Mouse (Mus musculus) gastrocnemius, adult 18-20 months (tissue): Measurements from ENCODE around the gene Spdye4b. TPM values are rescaled to one million over a fixed set of nuclear protein-coding genes. Genes with fewer than 3 reads are reported as not detected.
A peak's percentile ranks its signal among the peaks of the same experiment; 100 is the strongest.
"Not testable (repeated sequence)": the region's sequence is repeated elsewhere in the genome, so short reads cannot be mapped to it uniquely, and the experiment has no call there.

Experiments
- DNase-seq: peaks from one replicate; pipeline ENCODE4 v3.0.0; 2021; ENCODE audit warnings: low spot score
- long read RNA-seq, 2 experiments: library from polyadenylated mRNA; stranded (forward); transcript quantifications; one replicate each; pipeline ENCODE4 v2.0.0; 2021
- total RNA-seq, 2 experiments: library from RNA; stranded (reverse); gene quantifications; 2 replicates each; pipeline ENCODE4 v1.2.3; 2021

The Spdye4b gene
- not detected for total RNA-seq
- long read RNA-seq, experiment 1: 0 reads
- long read RNA-seq, experiment 2: 0 reads

- peak; percentile 94 for DNase-seq
Observed at GRCm38 (mm10) chr5:143180255-143181076, at the start of gene Spdye4b, which contains the start of gene Rbak. Gene Spdye4b (plus strand): TSS chr5:143181017. Gene Rbak (minus strand): TSS chr5:143180775.

DNA sequence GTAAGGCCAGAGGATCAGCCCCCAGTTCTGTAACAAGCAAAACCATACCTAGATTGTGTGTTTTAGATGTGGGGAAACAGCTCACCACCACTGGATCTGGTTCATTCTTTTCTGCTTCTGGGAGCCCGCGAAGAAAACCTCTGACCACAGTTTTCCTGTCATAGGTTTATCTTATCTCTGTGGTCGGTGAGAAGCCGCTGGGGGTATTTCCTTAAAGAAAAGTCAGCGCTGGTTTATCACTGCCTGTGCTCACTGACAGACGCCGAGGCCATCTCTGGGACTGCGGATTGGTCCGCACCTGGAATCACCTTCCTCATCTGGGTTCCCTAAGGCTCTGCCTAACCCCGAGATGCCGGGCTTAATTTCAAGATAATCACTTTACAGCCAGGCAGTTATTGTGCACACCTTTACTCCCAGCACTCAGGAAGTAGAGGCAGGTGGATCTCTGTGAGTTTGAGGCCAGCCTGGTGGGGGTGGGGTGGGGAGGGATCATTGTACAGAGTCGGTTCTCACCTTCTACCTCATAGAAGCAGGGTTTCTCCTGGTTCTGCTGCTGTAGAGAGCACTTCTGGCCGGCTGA lies 47.8 kb upstream of the Spdye4b start:
- no peak for DNase-seq

DNA sequence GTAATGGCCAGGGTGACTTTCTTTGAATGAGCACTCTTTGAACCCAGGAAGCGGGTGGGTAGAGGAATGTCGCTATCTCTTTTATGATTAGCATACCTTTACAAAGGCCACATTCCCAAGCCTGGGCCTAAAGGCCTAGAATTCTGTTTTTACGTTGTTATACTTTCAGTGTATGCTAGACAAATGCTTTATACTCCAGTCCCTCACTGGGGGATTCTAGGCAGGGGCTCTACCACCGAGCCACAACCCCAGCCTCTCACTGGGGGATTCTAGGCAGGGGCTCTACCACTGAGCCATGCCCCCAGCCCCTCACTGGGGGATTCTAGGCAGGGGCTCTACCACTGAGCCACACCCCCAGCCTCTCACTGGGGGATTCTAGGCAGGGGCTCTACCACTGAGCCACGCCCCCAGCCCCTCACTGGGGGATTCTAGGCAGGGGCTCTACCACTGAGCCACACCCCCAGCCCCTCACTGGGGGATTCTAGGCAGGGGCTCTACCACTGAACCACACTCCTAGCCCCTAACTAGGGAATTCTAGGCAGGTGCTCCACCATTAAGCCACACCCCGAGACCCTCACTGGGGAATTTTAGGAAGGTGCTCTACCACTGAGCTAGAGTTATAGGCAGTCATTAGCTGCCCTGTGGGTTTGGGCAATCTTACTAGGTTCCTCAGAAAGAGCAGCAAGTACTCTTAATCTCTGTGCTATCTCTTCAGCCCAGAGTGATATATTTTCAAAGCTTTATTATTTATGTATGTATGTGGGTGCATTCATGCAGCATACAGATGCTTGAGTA lies 46.4 kb upstream of the Spdye4b start:
- not testable (repeated sequence) for DNase-seq

GRCm38 (mm10) chr5:143135042-143135441 lies 45.8 kb upstream of the Spdye4b start:
- no peak for DNase-seq

DNA sequence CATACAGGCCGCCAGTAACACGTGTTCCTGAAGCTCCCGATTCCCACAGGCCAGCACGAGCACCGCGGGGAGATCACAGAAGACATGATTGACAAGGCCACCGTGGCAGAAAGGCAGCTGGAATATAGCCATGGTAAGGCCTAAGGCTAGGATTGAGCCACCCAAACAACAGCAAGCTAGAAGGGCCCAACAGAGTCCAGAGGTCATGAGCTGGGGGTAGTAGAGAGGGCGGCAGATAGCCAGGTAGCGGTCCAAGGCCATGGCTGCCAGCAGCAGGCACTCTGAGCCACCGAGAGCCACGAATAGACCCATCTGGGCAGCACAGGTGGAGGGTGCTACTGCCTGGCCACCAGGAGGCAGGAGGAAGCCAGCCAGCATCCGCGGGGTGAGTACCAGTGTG lies 43.2 kb upstream of the Spdye4b start:
- DNase-seq: no peak

DNA sequence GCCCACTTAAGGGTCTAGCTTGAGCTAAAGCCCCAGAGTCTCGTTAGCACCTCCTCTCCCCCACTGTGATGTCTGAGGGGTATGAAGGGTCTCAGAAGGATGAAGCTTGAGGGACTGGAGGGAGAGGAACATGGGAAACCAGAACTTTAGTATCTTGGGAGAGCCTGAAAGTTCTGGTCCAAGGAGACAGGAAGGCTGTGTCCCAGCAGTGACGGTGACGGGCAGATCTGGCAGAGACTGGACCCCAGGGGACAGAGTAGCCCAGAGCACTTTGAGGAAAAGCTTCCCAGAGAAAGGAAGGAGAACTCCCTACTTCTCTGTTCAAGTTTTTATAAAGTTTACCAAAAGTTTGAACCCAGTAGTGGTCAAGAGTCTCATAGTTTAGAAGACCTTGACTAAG lies 33.3 kb upstream of the Spdye4b start, which contains the start of gene Olfr718-ps1:
Gene Olfr718-ps1 (minus strand): TSS at position 101 of the 400 bp plus-strand sequence.
- no peak for DNase-seq

DNA sequence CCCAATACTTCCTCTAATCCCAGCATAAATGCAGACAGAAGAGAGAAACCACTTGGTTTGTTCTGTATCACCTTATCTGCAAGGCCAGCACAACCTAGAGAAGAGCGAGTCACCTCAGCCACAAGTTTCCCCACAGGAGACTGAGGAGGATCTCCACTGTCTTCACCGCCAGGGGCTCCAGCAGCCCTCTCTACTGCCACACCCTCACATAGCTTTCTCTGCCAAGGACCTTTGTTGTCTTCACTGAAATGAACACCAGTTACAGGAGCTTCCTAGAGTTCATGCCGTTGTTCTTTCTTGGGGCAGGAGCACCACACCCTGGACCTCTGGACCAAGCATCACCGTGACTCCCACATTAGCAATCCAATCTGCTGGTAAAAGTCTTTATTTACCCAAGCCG lies 32.2 kb upstream of the Spdye4b start:
- no peak for DNase-seq

DNA sequence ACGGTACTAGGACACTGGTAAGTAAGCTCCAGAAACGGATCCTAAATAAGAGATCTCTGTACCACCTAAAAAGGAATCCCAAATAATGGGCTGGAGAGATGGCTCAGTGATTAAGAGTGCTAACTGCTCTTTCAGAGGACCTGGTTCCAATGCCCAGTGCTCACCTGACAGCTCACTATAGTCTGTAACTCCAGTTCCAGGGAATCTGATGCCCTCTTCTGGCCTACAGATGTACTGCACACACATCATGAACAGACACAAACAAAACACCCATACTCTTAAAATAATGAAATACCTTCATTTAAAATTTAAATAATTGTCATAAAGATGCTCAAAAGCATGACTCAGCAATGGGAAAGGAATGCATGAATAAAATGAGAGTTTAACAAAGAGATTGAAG lies 31.3 kb upstream of the Spdye4b start:
- no peak for DNase-seq

DNA sequence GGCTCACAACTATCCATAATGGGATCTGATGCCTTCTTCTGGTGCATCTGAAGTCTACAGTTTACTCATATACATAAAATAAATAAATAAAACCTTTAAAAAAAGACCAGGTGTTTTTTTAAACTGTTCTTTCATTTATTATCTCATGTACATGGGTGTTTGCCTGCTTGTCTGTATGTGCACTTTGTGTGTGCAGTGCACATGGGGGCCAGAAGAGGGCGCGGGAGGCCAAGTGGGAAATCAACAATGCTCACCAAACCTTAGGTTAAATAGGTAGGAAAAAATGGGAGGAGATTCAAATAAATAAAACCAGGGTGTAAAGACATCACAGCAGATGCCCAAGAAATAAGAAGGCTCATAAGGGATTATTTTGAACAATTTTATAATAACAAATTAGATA lies 30.8 kb upstream of the Spdye4b start:
- DNase-seq: no peak

- DNase-seq: no peak
Observed at GRCm38 (mm10) chr5:143153756-143154155, 27.1 kb upstream of the Spdye4b start.

- DNase-seq: no peak
Observed at GRCm38 (mm10) chr5:143155534-143155933, 25.3 kb upstream of the Spdye4b start.

GRCm38 (mm10) chr5:143165508-143166070 lies 15.2 kb upstream of the Spdye4b start:
- no peak for DNase-seq

GRCm38 (mm10) chr5:143175970-143176369 lies 4.8 kb upstream of the Spdye4b start:
- DNase-seq: no peak

GRCm38 (mm10) chr5:143177541-143178200 lies 3.1 kb upstream of the Spdye4b start:
- DNase-seq: no peak

GRCm38 (mm10) chr5:143179179-143179578 lies 1.6 kb upstream of the Spdye4b start:
- no peak for DNase-seq

GRCm38 (mm10) chr5:143188014-143188413 lies 7.2 kb downstream of the Spdye4b start:
- not testable (repeated sequence) for DNase-seq

DNA sequence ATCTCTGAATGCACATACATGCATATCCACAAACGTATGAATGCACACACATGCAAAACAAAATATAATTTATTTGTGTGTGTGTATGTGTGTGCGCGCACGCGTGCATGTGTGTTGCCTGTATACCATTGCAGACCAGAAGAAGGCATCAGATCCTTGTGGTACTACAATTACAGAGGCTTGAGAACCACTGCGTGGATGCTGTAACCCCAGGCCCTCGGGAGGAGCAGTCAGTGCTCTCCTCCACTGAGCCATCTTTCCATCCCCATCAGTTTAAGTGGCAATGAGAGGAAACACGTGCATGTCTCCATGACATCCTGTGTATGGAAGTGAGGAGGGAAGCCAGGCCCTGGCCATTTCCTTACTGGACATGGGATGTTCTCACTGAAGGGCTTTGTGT lies 12.0 kb downstream of the Spdye4b start:
- no peak for DNase-seq

DNA sequence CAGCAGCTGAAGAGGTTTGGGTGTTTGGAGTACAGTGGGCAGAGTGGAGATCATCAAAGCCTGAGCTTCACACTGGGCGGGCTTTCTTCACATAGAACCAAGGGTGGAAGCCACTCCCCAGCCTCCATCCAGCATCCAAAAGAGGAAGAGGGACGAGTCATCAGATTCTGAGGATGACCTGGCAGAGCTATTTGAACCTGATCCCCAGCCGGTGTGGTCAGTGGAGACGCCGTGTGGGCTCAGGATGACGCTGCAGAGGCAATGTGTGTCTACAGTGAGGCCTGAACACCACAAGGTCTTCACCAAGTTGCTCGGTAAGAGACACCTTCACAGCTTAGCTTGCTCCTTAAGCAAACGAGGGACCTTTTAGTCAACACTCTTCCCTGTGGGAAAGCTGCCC lies 13.9 kb downstream of the Spdye4b start:
- not testable (repeated sequence) for DNase-seq

DNA sequence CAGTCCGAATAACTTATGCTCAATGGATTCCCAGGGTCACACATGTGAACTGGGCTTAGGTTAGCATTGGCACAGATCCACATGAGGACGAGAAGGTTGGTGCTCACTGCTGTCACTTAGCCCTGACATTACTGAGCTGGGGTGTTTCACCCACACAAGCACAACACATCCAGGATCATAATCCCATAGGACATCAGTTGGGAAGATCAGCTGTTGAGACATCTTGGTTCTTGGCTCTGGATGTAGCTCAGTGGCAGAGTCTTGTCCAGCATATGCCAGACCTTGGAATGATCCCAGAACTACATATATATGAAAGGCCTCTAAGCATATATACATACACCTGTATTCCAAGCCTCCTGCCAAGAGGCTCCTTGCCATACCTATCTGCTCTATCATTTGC lies 14.3 kb downstream of the Spdye4b start:
- DNase-seq: no peak

GRCm38 (mm10) chr5:143196506-143196905 lies 15.7 kb downstream of the Spdye4b start:
- no peak for DNase-seq

DNA sequence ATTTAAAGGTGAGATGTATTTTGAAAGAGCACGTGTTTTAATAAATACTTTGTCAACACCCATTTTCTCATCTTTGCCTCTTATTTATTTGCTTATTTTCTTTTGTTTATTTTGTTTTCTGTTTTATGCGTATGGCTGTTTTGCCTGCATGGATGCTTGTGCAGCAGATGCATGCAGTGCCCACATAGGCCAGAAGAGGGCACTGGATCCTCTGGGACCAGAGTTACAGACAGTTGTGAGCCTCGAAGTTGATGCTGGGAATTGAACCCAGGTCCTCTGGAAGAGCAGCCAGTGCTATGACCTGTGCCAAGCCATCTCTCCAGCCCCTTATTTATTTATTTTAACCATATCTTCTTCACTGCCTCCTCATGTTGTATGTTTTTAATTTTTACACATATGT lies 24.2 kb downstream of the Spdye4b start:
- DNase-seq: no peak
